Mouse (Mus musculus): ENCODE results near the gene Dact1.

GRCm38 (mm10) chr12:71364106-71364505 lies 54.4 kb downstream of the Dact1 start:
- TF ChIP-seq POLR2A (IDR thresholded peaks at IDR 0.05; ENCODE audit: borderline replicate concordance, low read depth, low read length), result no peak
- TF ChIP-seq CTCF (IDR thresholded peaks at IDR 0.05; ENCODE audit: low read depth, low read length), result no peak
